Mouse (Mus musculus) myocyte (in vitro differentiated cells): ENCODE data around the gene Eif1ax. TPM values are rescaled to one million over a fixed set of nuclear protein-coding genes. Genes with fewer than 3 reads are reported as not detected.
"Not testable (repeated sequence)": the region's sequence is repeated elsewhere in the genome, so short reads cannot be mapped to it uniquely, and the experiment has no call there.

Experiments
- H3K27me3 ChIP-seq: one replicate; pipeline ENCODE4 v1.6.1; 2011; ENCODE audit not compliant: control insufficient read depth, insufficient read depth, insufficient read length
- H3K36me3 ChIP-seq: one replicate; pipeline ENCODE4 v1.6.1; 2011; ENCODE audit not compliant: control insufficient read depth, insufficient read depth
- H3K4me2 ChIP-seq: one replicate; pipeline ENCODE4 v1.6.1; 2011; ENCODE audit warnings: low read depth, control low read depth
- H3K4me3 ChIP-seq: one replicate; pipeline ENCODE4 v1.5.1; 2011; ENCODE audit warnings: mild to moderate bottlenecking, control low read depth, moderate library complexity
- H3K79me2 ChIP-seq: one replicate; pipeline ENCODE4 v1.6.1; 2011; ENCODE audit not compliant: control insufficient read depth, insufficient read depth
- H3ac ChIP-seq: one replicate; pipeline ENCODE4 v1.6.1; 2011; ENCODE audit not compliant: control insufficient read depth, insufficient read length
- CEBPB ChIP-seq: IDR thresholded peaks from 2 replicates; pipeline ENCODE4 v1.6.1; 2011; ENCODE audit warnings: mild to moderate bottlenecking, moderate library complexity; ENCODE audit not compliant: poor library complexity, insufficient read depth, severe bottlenecking
- E2F4 ChIP-seq: IDR thresholded peaks from one replicate; pipeline ENCODE4 v1.6.1; 2011; ENCODE audit warnings: mild to moderate bottlenecking, control low read depth, moderate library complexity; ENCODE audit not compliant: insufficient read depth
- MAX ChIP-seq: IDR thresholded peaks from one replicate; pipeline ENCODE4 v1.6.1; 2011; ENCODE audit warnings: low read depth, mild to moderate bottlenecking, control low read depth
- MYOD1 ChIP-seq, 3 experiments: IDR thresholded peaks; one replicate each; pipeline ENCODE4 v1.6.1; 2011; ENCODE audit warnings: control low read depth in 2 of 3, low read depth in 2 of 3, mild to moderate bottlenecking in 2 of 3, moderate library complexity in 1 of 3; ENCODE audit not compliant: insufficient read length in 2 of 3, control insufficient read depth in 1 of 3
- MYOG ChIP-seq, 3 experiments: IDR thresholded peaks; one replicate each; pipeline ENCODE4 v1.6.1; 2011; ENCODE audit warnings: control low read depth in 2 of 3, low read depth in 2 of 3, mild to moderate bottlenecking in 2 of 3; ENCODE audit not compliant: insufficient read length in 2 of 3, control insufficient read depth in 1 of 3, insufficient read depth in 1 of 3
- POLR2A ChIP-seq: IDR thresholded peaks from one replicate; pipeline ENCODE4 v1.6.1; 2011; ENCODE audit warnings: low read depth, mild to moderate bottlenecking, control low read depth, moderate library complexity; ENCODE audit not compliant: insufficient read length
- POLR2AphosphoS2 ChIP-seq: IDR thresholded peaks from one replicate; pipeline ENCODE4 v1.6.1; 2011; ENCODE audit warnings: low read depth, control low read depth; ENCODE audit not compliant: insufficient read length
- REST ChIP-seq: IDR thresholded peaks from one replicate; pipeline ENCODE4 v1.6.1; 2011; ENCODE audit warnings: mild to moderate bottlenecking, control low read depth, moderate library complexity; ENCODE audit not compliant: insufficient read depth, insufficient read length
- SRF ChIP-seq: IDR thresholded peaks from one replicate; pipeline ENCODE4 v1.6.1; 2011; ENCODE audit warnings: low read depth; ENCODE audit not compliant: control insufficient read depth, insufficient read length
- TCF12 ChIP-seq: IDR thresholded peaks from one replicate; pipeline ENCODE4 v1.6.1; 2011; ENCODE audit warnings: mild to moderate bottlenecking, control low read depth; ENCODE audit not compliant: poor library complexity, insufficient read depth, severe bottlenecking
- polyA plus RNA-seq: library from polyadenylated mRNA; unstranded; fragments of >200 nt; fragmentation: generic; extraction: Trizol; gene quantifications from one replicate; pipeline ENCODE4 v1.2.1, GENCODE M21; 2012; ENCODE audit warnings: missing spikeins

Gene Eif1ax
- polyA plus RNA-seq, 1 experiment = 115 TPM

DNA sequence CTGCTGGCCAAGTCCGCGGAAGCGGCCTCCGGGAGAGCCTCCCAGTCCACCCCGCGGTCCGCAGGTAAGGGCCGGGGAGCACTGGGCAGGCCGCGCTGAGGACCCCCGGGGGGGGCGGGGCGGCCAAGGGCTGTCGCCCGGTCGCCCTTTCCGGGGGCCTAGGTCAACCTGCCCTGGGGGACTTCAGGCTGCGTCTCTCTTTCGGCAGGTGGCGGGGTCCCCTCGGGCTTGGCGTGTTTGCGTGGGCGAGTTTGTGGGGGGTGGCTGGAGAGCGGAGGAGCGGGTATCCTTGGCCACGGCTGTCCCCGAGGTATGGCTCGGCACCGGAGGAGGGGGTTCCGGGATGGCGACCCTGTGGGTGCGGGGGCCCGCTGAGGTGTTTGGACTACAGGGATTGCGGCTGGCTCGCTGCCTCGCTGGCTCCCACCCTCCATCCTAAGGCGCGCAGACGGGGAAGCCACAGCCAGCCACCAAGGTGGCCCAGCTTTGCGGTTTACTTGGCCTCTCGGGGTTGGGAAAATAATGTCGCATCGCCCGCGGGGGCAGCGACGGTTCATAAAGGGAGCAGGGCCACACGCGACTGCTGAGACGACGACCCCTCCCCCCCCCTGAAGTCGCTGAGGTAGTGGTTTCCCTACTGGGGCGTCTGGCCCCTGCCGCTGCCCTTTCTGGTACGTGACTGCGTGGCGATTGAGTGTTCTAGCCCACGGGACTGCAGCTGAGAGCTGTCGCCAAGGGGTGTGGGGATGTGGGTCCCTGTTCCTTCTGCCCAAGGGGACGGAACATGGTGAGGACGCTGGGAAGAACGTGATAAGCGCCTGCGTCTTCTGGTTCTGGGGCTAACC lies 43.1 kb downstream of the Eif1ax start:
- Histone ChIP-seq H3K79me2 (no peaks in the 10 kb centered on the region), H3K4me2 (no peak overlapping the region), H3K4me3 (no peak overlapping the region)

DNA sequence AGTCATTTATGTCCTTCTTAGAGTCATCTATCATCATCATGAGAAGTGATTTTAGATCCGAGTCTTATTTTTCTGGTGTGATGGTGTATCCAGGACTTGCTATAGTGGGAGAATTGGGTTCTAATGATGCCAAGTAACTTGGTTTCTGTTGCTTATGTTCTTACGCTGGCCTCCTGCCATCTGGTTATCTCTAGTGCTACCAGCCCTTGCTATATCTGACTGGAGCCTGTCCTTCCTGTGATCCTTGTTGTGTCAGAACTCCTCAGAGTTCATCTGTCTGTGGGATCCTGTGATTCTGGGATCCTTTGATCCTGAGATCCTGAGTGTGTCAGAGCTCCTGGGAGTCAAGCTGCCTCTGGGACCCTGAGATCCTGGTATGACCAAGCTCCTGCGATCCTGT lies 58.5 kb downstream of the Eif1ax start:
- H3K27me3 ChIP-seq, H3ac ChIP-seq, H3K4me2 ChIP-seq, H3K79me2 ChIP-seq, H3K4me3 ChIP-seq, H3K36me3 ChIP-seq: not testable (repeated sequence)

More for the DNA sequence above, 43.1 kb downstream of the Eif1ax start:
- Histone ChIP-seq H3K27me3 (peaks cover 14% of the 10 kb centered on the region), H3K36me3 (no peaks in the 10 kb centered on the region), H3ac (no peak overlapping the region)
- TF ChIP-seq POLR2AphosphoS2 = no peak
- TF ChIP-seq E2F4 = no peak
- TF ChIP-seq POLR2A = no peak
- no peak for TF ChIP-seq MYOG (IDR thresholded peaks at IDR 0.05; ENCODE audit: control insufficient read depth in 1 of 3, insufficient read depth in 1 of 3, insufficient read length in 2 of 3, low read depth in 2 of 3)
- TF ChIP-seq TCF12 = no peak
- no peak for TF ChIP-seq REST
- no peak for TF ChIP-seq MAX
- TF ChIP-seq MYOD1 (IDR thresholded peaks at IDR 0.05; ENCODE audit: control insufficient read depth in 1 of 3, insufficient read length in 2 of 3, low read depth in 2 of 3) = no peak
- TF ChIP-seq SRF = no peak
- no peak for TF ChIP-seq CEBPB

Other genes starting within 250 kb of the Eif1ax start
- gene Rps6ka3, start 161.9 kb upstream of the Eif1ax start, polyA plus RNA-seq = 10.0 TPM
- gene Map7d2, start 42.4 kb downstream of the Eif1ax start, polyA plus RNA-seq = 0.02 TPM
- 2.6 TPM for gene Bclaf3, start 154.5 kb downstream of the Eif1ax start, polyA plus RNA-seq